ENCODE assay signal across 8 mouse cellular contexts in genomic region chr6:135827942-135828341, GRCm38 (mm10).
DNase-seq lines count a peak whose midpoint lies in the region; TF ChIP-seq lines count a peak whose summit lies in the region.

No protein-coding gene starts in this region.

- intact Hi-C loops in heart, adult 2 months (cut with DNase I): loop anchor here (1.0 kb wide), 1 partner anchor 384 kb away; no protein-coding TSS in a partner anchor
- intact Hi-C loops in heart, postnatal 25 days (cut with DNase I): loop anchor here (1.0 to 10.0 kb wide), 2 partner anchors 303 to 384 kb away; no protein-coding TSS in a partner anchor

- H3K4me1 ChIP-seq in heart, adult 2 months (ENCODE audit: control insufficient read depth, insufficient read depth, low read length): no peaks in the 10 kb centered on the region
- H3K4me1 ChIP-seq in cortical plate, adult 2 months (ENCODE audit: control insufficient read depth, insufficient read depth, low read length): peaks cover 15% of the 10 kb centered on the region

- no peak overlapping the region for H3K4me3 ChIP-seq in heart, adult 2 months
- H3K4me3 ChIP-seq in cortical plate, adult 2 months (ENCODE audit: insufficient read depth, low read length): no peak overlapping the region

- no peaks in the 10 kb centered on the region for H3K27me3 ChIP-seq in heart, adult 2 months (ENCODE audit: control insufficient read depth, insufficient read depth, low read length)

- no peak for TF ChIP-seq POLR2A in heart, adult 2 months (IDR thresholded peaks at IDR 0.05; ENCODE audit: insufficient read depth, low read depth, low read length)
- TF ChIP-seq POLR2A in cortical plate, adult 2 months (IDR thresholded peaks at IDR 0.05; ENCODE audit: extremely low read depth, insufficient read depth, low read length): no peak

- peak; percentile 94 for TF ChIP-seq CTCF in heart, adult 2 months (IDR thresholded peaks at IDR 0.05)
- peak; percentile 86 for TF ChIP-seq CTCF in cortical plate, adult 2 months (IDR thresholded peaks at IDR 0.05; ENCODE audit: extremely low read depth, insufficient read depth, low read length)

- TF ChIP-seq EP300 in heart, adult 2 months (IDR thresholded peaks at IDR 0.05; ENCODE audit: insufficient read depth, low read depth, low read length): no peak

- H3K36me3 ChIP-seq in heart, adult 2 months (ENCODE audit: control insufficient read depth, insufficient read depth, low read length): no peaks in the 10 kb centered on the region

- no peak overlapping the region for H3K9ac ChIP-seq in heart, adult 2 months (ENCODE audit: low read depth, low read length)

- H3K79me2 ChIP-seq in heart, adult 2 months (replicated peaks; ENCODE audit: control insufficient read depth, insufficient read depth, low read length): no peaks in the 10 kb centered on the region

- WGBS in heart, adult 2 months: 16% methylated on average over 4 of the region's 4 CpGs

- DNase-seq in heart, adult 2 months: peak; percentile 21 to 43
- DNase-seq in heart, postnatal 25 days (ENCODE audit: low spot score): no peak
- peak; percentile 52 for DNase-seq in urinary bladder, postnatal 14 days (ENCODE audit: low spot score)
- DNase-seq in urinary bladder, adult 2 months (ENCODE audit: low spot score): no peak
- DNase-seq in heart, postnatal 4 days: peak; percentile 69
- peak; percentile 67 for DNase-seq in lung, postnatal 10 days
- peak; percentile 9 for DNase-seq in testis, postnatal 14 days (ENCODE audit: low spot score)

- H3K27ac ChIP-seq in heart, adult 2 months: no peak overlapping the region
- H3K27ac ChIP-seq in cortical plate, adult 2 months (ENCODE audit: insufficient read depth, low read length): 0 out of 2 replicates have a peak overlapping the region, but pooled peaks have one; percentile 43

Comparison
In these comparisons a context has a peak if more than half of its experiments do, and no peak if none do; other contexts are left out.
1. DNase-seq: peak in heart, adult 2 months (2 of 2), urinary bladder, postnatal 14 days (single experiment), heart, postnatal 4 days (single experiment), lung, postnatal 10 days (single experiment) and testis, postnatal 14 days (single experiment); none in heart, postnatal 25 days (single experiment) and urinary bladder, adult 2 months (single experiment).